Comparison of ENCODE assay signal across 8 mouse cellular contexts in genomic region chr2:59745428-59745827, GRCm38 (mm10).
DNase-seq lines count a peak whose midpoint lies in the region; ATAC-seq and TF ChIP-seq lines count a peak whose summit lies in the region.

No protein-coding gene starts in this region.

- no peaks in the 10 kb centered on the region for H3K36me3 ChIP-seq in embryonic facial prominence, embryonic 14.5 days (ENCODE audit: control insufficient read depth, insufficient read depth, low read length)
- peaks cover 9% of the 10 kb centered on the region for H3K36me3 ChIP-seq in kidney, embryonic 15.5 days

- H3K27ac ChIP-seq in embryonic facial prominence, embryonic 14.5 days (replicated peaks; ENCODE audit: low read depth, low read length): no peak overlapping the region
- 0 out of 2 replicates have a peak overlapping the region, but pooled peaks have one; percentile 24 for H3K27ac ChIP-seq in kidney, embryonic 15.5 days

- 37% methylated on average over 6 of the region's 6 CpGs for WGBS in embryonic facial prominence, embryonic 14.5 days
- WGBS in kidney, embryonic 15.5 days: 37% methylated on average over 6 of the region's 6 CpGs
- 33% methylated on average over 6 of the region's 6 CpGs for whole genome bisulfite sequencing in lung, adult 2 months

- ATAC-seq in embryonic facial prominence, embryonic 14.5 days (ENCODE audit: low read depth): no peak
- ATAC-seq in kidney, embryonic 15.5 days (replicated peaks; ENCODE audit: low FRiP score): no peak

- no peaks in the 10 kb centered on the region for H3K27me3 ChIP-seq in embryonic facial prominence, embryonic 14.5 days (replicated peaks; ENCODE audit: control insufficient read depth, insufficient read depth, low read length)
- no peaks in the 10 kb centered on the region for H3K27me3 ChIP-seq in kidney, embryonic 15.5 days

- peak; percentile 63 for TF ChIP-seq CTCF in lung, adult 2 months (IDR thresholded peaks at IDR 0.05; ENCODE audit: insufficient read depth, low read length)

- no peaks in the 10 kb centered on the region for H3K9me3 ChIP-seq in embryonic facial prominence, embryonic 14.5 days (ENCODE audit: control insufficient read depth, low read length)
- no peaks in the 10 kb centered on the region for H3K9me3 ChIP-seq in kidney, embryonic 15.5 days (replicated peaks)

- no peak for TF ChIP-seq POLR2A in lung, adult 2 months (IDR thresholded peaks at IDR 0.05; ENCODE audit: borderline replicate concordance, extremely low read depth, low read depth, low read length)

- H3K4me1 ChIP-seq in embryonic facial prominence, embryonic 14.5 days (ENCODE audit: control insufficient read depth, insufficient read depth, low read length): peaks cover 16% of the 10 kb centered on the region
- H3K4me1 ChIP-seq in kidney, embryonic 15.5 days: peaks cover 47% of the 10 kb centered on the region
- H3K4me1 ChIP-seq in lung, adult 2 months (ENCODE audit: control insufficient read depth, insufficient read depth, low read length): peaks cover 4% of the 10 kb centered on the region; the same call in 1 of the 2 replicates

- no peak overlapping the region for H3K4me3 ChIP-seq in embryonic facial prominence, embryonic 14.5 days (ENCODE audit: low read depth, low read length)
- no peak overlapping the region for H3K4me3 ChIP-seq in kidney, embryonic 15.5 days (replicated peaks)
- H3K4me3 ChIP-seq in lung, adult 2 months (replicated peaks; ENCODE audit: extremely low read depth, low read depth, low read length): no peak overlapping the region

- no peak overlapping the region for H3K4me2 ChIP-seq in embryonic facial prominence, embryonic 14.5 days (ENCODE audit: low read depth, low read length)
- H3K4me2 ChIP-seq in kidney, embryonic 15.5 days: no peak overlapping the region

- DNase-seq in cerebellum, adult 18-20 months: peak; percentile 66 to 78
- no peak for DNase-seq in cerebellum, adult 11-12 months
- peak; percentile 53 for DNase-seq in B cell, adult 2 months
- peak; percentile 58 for DNase-seq in adrenal gland, postnatal 25 days
- DNase-seq in embryonic facial prominence, embryonic 14.5 days (ENCODE audit: low spot score): peak; percentile 78
- DNase-seq in lung, adult 2 months: peak; percentile 48
- peak; percentile 42 for DNase-seq in retina, postnatal 7 days (ENCODE audit: low read depth, low spot score)

- H3K9ac ChIP-seq in embryonic facial prominence, embryonic 14.5 days (ENCODE audit: low read depth, low read length): no peak overlapping the region
- H3K9ac ChIP-seq in kidney, embryonic 15.5 days: no peak overlapping the region
